Mouse (Mus musculus) layer of hippocampus, postnatal 10 days (tissue): Measurements from ENCODE around the gene Olfr1033. TPM values are rescaled to one million over a fixed set of nuclear protein-coding genes. Genes with fewer than 3 reads are reported as not detected.
"Not testable (repeated sequence)": the region's sequence is repeated elsewhere in the genome, so short reads cannot be mapped to it uniquely, and the experiment has no call there.

Experiments
- DNase-seq, 2 experiments: peaks; one replicate each; pipeline ENCODE4 v3.0.0; 2021; ENCODE audit warnings: low spot score in 2 of 2
- long read RNA-seq: library from polyadenylated mRNA; stranded (forward); transcript quantifications from one replicate; pipeline ENCODE4 v2.0.0, GENCODE M21; 2023
- total RNA-seq, 2 experiments: library from RNA; stranded (reverse); gene quantifications; 2 replicates each; pipeline ENCODE4 v1.2.3; 2021

The Olfr1033 gene
- not detected for total RNA-seq
- long read RNA-seq = 0 reads

GRCm38 (mm10) chr2:86020406-86020805 lies at the start of gene Olfr1033:
TSS of gene Olfr1033 (plus strand) at chr2:86020633.
- not testable (repeated sequence) for DNase-seq

DNA sequence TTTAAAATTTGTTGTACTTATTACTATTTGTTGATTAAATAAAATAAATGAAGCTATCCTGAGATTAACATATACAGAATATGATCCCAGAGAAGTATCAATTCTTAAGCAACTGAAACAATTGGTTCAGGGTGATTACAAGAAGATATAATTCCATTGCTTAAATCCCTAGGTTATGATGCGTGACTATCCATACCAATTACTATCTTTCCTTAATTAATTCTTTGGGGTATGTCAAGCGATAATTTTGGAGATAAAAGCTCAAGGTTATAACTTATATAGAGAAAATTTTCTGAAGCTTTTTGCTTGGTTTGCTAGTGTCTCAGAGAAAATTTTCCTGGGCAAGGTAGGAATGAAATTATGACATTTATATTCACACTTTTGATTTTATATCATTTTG lies 46.8 kb upstream of the Olfr1033 start, which contains the start of gene Olfr1029:
Gene Olfr1029, plus strand, starts transcription at position 301 of the 400 bp plus-strand sequence.
- no peak for DNase-seq

DNA sequence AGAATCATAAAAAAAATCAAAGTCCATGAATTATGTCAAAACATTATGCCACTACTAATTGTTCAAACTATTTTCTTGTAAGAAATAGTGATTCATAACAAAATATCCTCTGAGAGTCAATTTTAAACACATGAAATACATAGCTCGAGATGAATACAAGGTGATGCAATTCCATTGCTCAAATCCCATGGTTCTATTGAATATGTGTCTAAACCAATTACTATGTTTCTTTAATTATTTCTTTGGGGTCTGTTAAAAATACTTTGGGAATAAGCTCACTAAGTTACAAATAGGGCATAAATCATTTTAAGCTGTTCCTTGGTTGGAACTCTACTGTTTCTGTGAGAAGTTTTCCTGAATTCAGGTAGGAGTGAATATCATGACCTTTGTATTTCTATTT lies 41.5 kb upstream of the Olfr1033 start, which contains the start of gene Olfr1030:
Gene Olfr1030, plus strand, starts transcription at position 301 of the 400 bp plus-strand sequence.
- DNase-seq = no peak

- no peak for DNase-seq
These were observed 30.4 kb upstream of the Olfr1033 start, which contains the start of gene Olfr1031 for GRCm38 (mm10) chr2:85990004-85990403. TSS of gene Olfr1031 (plus strand) at chr2:85990304.

DNA sequence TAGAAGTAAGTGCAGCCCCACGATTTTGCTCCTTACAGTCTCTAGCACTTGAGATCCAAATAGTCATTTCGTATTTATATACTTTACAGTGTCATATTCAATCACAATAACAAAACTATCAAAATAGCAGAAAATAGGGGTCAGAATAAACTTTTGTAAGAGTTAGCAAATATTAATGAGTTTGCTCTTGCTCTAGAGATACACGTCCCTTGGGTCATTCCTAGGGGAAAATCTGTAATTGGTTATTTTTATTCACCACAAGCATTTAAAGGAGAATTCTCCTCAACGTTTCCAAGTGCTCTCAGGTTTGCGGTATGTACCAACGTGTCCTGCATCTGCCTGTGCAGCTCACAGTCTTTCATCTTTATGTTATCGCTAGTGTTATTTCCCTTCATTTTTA lies 15.2 kb upstream of the Olfr1033 start, which contains the start of gene Olfr1032:
Gene Olfr1032, plus strand, starts transcription at position 301 of the 400 bp plus-strand sequence.
- no peak for DNase-seq

- not testable (repeated sequence) for DNase-seq
These were observed 1.1 kb downstream of the Olfr1033 start for GRCm38 (mm10) chr2:86021518-86021917.

DNA sequence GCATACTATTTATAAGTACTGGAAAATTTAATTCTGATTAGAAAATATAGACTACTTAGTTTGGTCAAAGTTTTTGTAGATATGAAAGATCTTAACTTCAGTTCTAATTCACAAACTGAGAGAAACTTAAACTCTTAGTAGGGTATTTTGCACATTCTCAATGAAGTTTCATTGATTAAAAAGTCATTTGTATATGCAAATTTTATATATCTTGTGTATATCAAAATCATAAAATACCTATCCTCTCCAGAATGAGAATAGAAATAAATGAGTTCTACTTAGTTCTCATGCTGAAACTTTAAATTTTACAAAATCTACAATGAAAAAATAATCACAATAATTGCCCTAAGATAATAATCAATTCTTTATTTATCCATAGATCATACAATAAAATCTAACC lies 25.1 kb downstream of the Olfr1033 start, which contains the start of gene Olfr1034:
Gene Olfr1034, plus strand, starts transcription at position 301 of the 400 bp plus-strand sequence.
- DNase-seq = no peak

DNA sequence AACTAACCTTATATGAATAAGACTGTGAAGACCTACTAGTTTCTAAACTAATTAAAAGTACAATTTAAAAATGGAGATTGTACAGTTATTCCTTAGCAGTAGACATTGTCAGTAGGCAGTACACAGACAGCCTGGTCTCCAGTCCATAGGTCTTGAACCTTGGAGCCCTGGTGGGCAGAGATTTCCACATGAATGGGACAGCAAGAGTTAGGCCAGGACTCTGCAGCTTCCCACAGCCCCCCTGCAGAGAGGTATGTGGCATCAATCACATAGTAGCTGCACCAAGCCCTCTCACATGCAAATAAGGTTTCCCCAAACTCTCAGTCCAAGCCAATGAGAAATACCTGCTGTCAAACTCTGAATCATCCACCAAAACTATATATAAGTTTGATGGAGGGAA lies 30.3 kb downstream of the Olfr1033 start:
- DNase-seq = not testable (repeated sequence)

DNA sequence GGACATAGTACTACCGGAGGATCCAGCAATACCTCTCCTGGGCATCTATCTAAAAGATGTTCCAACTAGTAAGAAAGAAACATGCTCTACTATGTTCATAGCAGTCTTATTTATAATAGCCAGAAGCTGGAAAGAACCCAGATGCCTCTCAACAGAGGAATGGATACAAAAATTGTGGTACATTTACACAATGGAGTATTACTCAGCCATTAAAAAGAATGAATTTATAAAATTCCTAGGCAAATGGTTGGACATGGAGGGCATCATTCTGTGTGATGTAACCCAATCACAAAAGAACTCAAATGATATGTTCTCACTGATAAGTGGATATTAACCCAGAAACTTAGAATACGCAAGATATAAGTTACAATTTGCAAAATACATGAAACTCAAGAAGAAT lies 43.3 kb downstream of the Olfr1033 start:
- DNase-seq = not testable (repeated sequence)

GRCm38 (mm10) chr2:86070189-86070588 lies 49.8 kb downstream of the Olfr1033 start:
- DNase-seq = no peak

- DNase-seq = not testable (repeated sequence)
These were observed 53.3 kb downstream of the Olfr1033 start, which contains the start of gene Olfr1036 for GRCm38 (mm10) chr2:86073692-86074091. TSS of gene Olfr1036 (plus strand) at chr2:86073992.

GRCm38 (mm10) chr2:86080478-86080877 lies 60.0 kb downstream of the Olfr1033 start:
- not testable (repeated sequence) for DNase-seq

DNA sequence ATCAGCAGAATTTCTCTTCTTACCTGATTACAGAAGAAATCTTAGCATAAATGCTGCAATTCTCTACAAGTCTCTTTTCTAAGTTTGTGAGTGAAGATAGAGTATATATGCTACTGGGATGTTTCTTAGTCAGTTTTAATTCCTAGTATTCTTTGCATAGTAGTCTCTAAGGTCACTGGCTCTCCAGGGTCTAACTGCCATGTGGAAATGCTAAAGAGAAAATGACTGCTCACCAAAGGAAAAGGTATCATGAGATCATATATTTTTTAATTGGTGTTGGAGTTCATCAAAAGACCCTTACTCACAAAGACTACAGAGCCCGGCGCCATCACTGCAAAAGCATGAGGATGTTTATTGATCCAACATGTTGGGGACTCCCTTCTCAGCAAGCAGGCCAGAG lies 66.9 kb downstream of the Olfr1033 start, which contains the start of gene Olfr1037:
Gene Olfr1037, minus strand, starts transcription at position 101 of the 400 bp plus-strand sequence.
- DNase-seq = no peak

Other genes starting within 250 kb of the Olfr1033 start
- not detected for gene Olfr1014, start 247.9 kb upstream of the Olfr1033 start, total RNA-seq
- not detected for gene Olfr1015, start 238.6 kb upstream of the Olfr1033 start, total RNA-seq
- not detected for gene Olfr1016, start 218.1 kb upstream of the Olfr1033 start, total RNA-seq
- gene Olfr1018, start 202.2 kb upstream of the Olfr1033 start, total RNA-seq = not detected
- not detected for gene Olfr1019, start 175.2 kb upstream of the Olfr1033 start, total RNA-seq
- not detected for gene Olfr1020, start 173.6 kb upstream of the Olfr1033 start, total RNA-seq
- not detected for gene Olfr1022, start 152.0 kb upstream of the Olfr1033 start, total RNA-seq
- gene Olfr1023, start 135.0 kb upstream of the Olfr1033 start, total RNA-seq = not detected
- gene Olfr1024, start 115.6 kb upstream of the Olfr1033 start, total RNA-seq = not detected
- gene Olfr1025-ps1, start 105.4 kb upstream of the Olfr1033 start, total RNA-seq = not detected
- not detected for gene Olfr1026, start 99.1 kb upstream of the Olfr1033 start, total RNA-seq
- gene Olfr1028, start 70.2 kb upstream of the Olfr1033 start, total RNA-seq = not detected
- not detected for gene Olfr1029, start 46.7 kb upstream of the Olfr1033 start, total RNA-seq
- not detected for gene Olfr1030, start 41.4 kb upstream of the Olfr1033 start, total RNA-seq
- not detected for gene Olfr1031, start 30.3 kb upstream of the Olfr1033 start, total RNA-seq
- not detected for gene Olfr1032, start 15.1 kb upstream of the Olfr1033 start, total RNA-seq
- not detected for gene Olfr1034, start 25.2 kb downstream of the Olfr1033 start, total RNA-seq
- gene Olfr1036, start 53.4 kb downstream of the Olfr1033 start, total RNA-seq = not detected
- gene Olfr1037, start 66.8 kb downstream of the Olfr1033 start, total RNA-seq = not detected
- gene Olfr1039, start 115.3 kb downstream of the Olfr1033 start, total RNA-seq = not detected
- gene Olfr1040, start 126.1 kb downstream of the Olfr1033 start, total RNA-seq = not detected
- not detected for gene Olfr1042, start 141.2 kb downstream of the Olfr1033 start, total RNA-seq
- gene Olfr1043, start 146.9 kb downstream of the Olfr1033 start, total RNA-seq = not detected
- gene Olfr1044, start 157.2 kb downstream of the Olfr1033 start, total RNA-seq = not detected
- not detected for gene Olfr52, start 165.1 kb downstream of the Olfr1033 start, total RNA-seq
- not detected for gene Olfr1045, start 182.4 kb downstream of the Olfr1033 start, total RNA-seq
- not detected for gene Olfr1046, start 198.7 kb downstream of the Olfr1033 start, total RNA-seq
- gene Olfr1047, start 210.8 kb downstream of the Olfr1033 start, total RNA-seq = not detected
- not detected for gene Olfr1048, start 219.7 kb downstream of the Olfr1033 start, total RNA-seq
- not detected for gene Olfr1049, start 237.7 kb downstream of the Olfr1033 start, total RNA-seq